Comparison of ENCODE assay signal across 9 mouse cellular contexts in the genomic region with DNA sequence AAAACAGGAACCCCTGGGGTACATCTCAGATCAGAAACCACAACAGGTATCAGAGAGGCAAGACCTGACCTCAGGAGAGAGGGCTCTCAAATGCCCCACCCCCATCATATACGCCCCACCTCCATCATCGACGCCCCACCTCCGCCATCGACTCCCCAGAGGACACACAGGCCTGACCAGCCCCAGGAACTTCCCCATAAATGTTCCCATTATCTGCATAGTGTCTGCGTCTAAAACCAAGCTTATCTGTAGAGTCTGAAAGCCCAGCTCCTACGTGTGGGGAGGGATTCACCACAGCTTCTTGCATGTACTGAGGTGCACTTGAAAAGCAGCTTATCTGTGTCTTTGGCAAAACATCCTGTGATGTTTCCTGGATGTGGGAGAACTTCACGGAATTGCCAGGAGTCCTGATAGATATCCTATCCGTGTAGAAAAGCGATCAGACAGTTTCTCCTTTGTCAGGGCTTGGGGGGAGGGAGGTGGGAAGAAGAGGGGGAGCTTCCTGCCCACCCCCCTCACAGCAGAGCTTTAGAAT. TPM values are rescaled to one million over a fixed set of nuclear protein-coding genes. Genes with fewer than 3 reads are reported as not detected.
DNase-seq lines count a peak whose midpoint lies in the region; ATAC-seq and TF ChIP-seq lines count a peak whose summit lies in the region.
"Had no signal": no experiment of that assay in that cellular context is flagged by ENCODE, and none has a peak within 500 bp of the region (broad histone marks: within the 10 kb centered on the region; RNA-seq: fewer than 3 reads in every experiment).

No protein-coding gene starts in this region.

- peak; percentile 39 for DNase-seq in heart, postnatal 0 days (ENCODE audit: low spot score)
- DNase-seq in lung, postnatal 10 days, result peak; percentile 51
- DNase-seq in stomach, postnatal 0 days (ENCODE audit: low spot score), result peak; percentile 42
- DNase-seq in retina, postnatal 1 day, result no peak
- no peak for DNase-seq in adrenal gland, adult 8-10 months
- no peak for DNase-seq in layer of hippocampus, adult 9-11 months

- no peak for ATAC-seq in kidney, embryonic 16.5 days (ENCODE audit: low FRiP score, low TSS enrichment)
- ATAC-seq in kidney, embryonic 15.5 days (replicated peaks; ENCODE audit: low FRiP score), result no peak
- ATAC-seq in heart, postnatal 0 days (ENCODE audit: insufficient read depth, low read depth), result peak; percentile 57
- no peak for ATAC-seq in stomach, postnatal 0 days (ENCODE audit: low FRiP score, low TSS enrichment)

- no peak for TF ChIP-seq CTCF in heart, postnatal 0 days (IDR thresholded peaks at IDR 0.05; ENCODE audit: low read depth)
- no peak for TF ChIP-seq CTCF in stomach, postnatal 0 days (IDR thresholded peaks at IDR 0.05; ENCODE audit: low read depth)

- no peaks in the 10 kb centered on the region for H3K27me3 ChIP-seq in kidney, embryonic 16.5 days (ENCODE audit: insufficient read depth, low read length)
- no peaks in the 10 kb centered on the region for H3K27me3 ChIP-seq in kidney, embryonic 15.5 days
- H3K27me3 ChIP-seq in heart, postnatal 0 days (ENCODE audit: control insufficient read depth, insufficient read depth, low read length), result no peaks in the 10 kb centered on the region
- H3K27me3 ChIP-seq in stomach, postnatal 0 days (ENCODE audit: control insufficient read depth, insufficient read depth, low read length), result no peaks in the 10 kb centered on the region
- H3K27me3 ChIP-seq: limb, embryonic 13.5 days had no signal

- no peak overlapping the region for H3K4me2 ChIP-seq in kidney, embryonic 16.5 days (replicated peaks; ENCODE audit: low read depth, low read length)
- no peak overlapping the region for H3K4me2 ChIP-seq in kidney, embryonic 15.5 days
- no peak overlapping the region for H3K4me2 ChIP-seq in heart, postnatal 0 days (ENCODE audit: low read depth, low read length)
- no peak overlapping the region for H3K4me2 ChIP-seq in stomach, postnatal 0 days (replicated peaks; ENCODE audit: low read depth)
- H3K4me2 ChIP-seq: limb, embryonic 13.5 days had no signal

- no peaks in the 10 kb centered on the region for H3K36me3 ChIP-seq in kidney, embryonic 16.5 days (ENCODE audit: insufficient read depth, low read length)
- no peaks in the 10 kb centered on the region for H3K36me3 ChIP-seq in kidney, embryonic 15.5 days
- H3K36me3 ChIP-seq in heart, postnatal 0 days (replicated peaks; ENCODE audit: control insufficient read depth, insufficient read depth, low read length), result no peaks in the 10 kb centered on the region
- no peaks in the 10 kb centered on the region for H3K36me3 ChIP-seq in stomach, postnatal 0 days (ENCODE audit: control insufficient read depth, insufficient read depth, low read length)
- H3K36me3 ChIP-seq: limb, embryonic 13.5 days had no signal

- no peak overlapping the region for H3K4me3 ChIP-seq in kidney, embryonic 16.5 days (ENCODE audit: low read length)
- H3K4me3 ChIP-seq in kidney, embryonic 15.5 days (replicated peaks), result no peak overlapping the region
- no peak overlapping the region for H3K4me3 ChIP-seq in heart, postnatal 0 days (ENCODE audit: low read depth, low read length)
- no peak overlapping the region for H3K4me3 ChIP-seq in stomach, postnatal 0 days (ENCODE audit: low read depth, low read length)
- H3K4me3 ChIP-seq: limb, embryonic 13.5 days had no signal

- H3K27ac ChIP-seq in kidney, embryonic 16.5 days (ENCODE audit: low read length), result 0 out of 2 replicates have a peak overlapping the region, but pooled peaks have one; percentile 34
- no peak overlapping the region for H3K27ac ChIP-seq in kidney, embryonic 15.5 days
- peak overlapping the region; percentile 68 for H3K27ac ChIP-seq in heart, postnatal 0 days (ENCODE audit: low read depth)
- peak overlapping the region; percentile 65 for H3K27ac ChIP-seq in stomach, postnatal 0 days (replicated peaks)
- H3K27ac ChIP-seq: limb, embryonic 13.5 days had no signal

- H3K9me3 ChIP-seq in kidney, embryonic 16.5 days (ENCODE audit: low read length), result no peaks in the 10 kb centered on the region
- no peaks in the 10 kb centered on the region for H3K9me3 ChIP-seq in kidney, embryonic 15.5 days (replicated peaks)
- no peaks in the 10 kb centered on the region for H3K9me3 ChIP-seq in heart, postnatal 0 days (replicated peaks; ENCODE audit: control insufficient read depth, low read length)
- no peaks in the 10 kb centered on the region for H3K9me3 ChIP-seq in stomach, postnatal 0 days (ENCODE audit: control insufficient read depth, low read length)
- H3K9me3 ChIP-seq: limb, embryonic 13.5 days had no signal

- peaks cover 12% of the 10 kb centered on the region for H3K4me1 ChIP-seq in kidney, embryonic 16.5 days (ENCODE audit: insufficient read depth, low read length)
- H3K4me1 ChIP-seq in kidney, embryonic 15.5 days, result peaks cover 20% of the 10 kb centered on the region
- H3K4me1 ChIP-seq in heart, postnatal 0 days (ENCODE audit: control insufficient read depth, insufficient read depth), result peaks cover 14% of the 10 kb centered on the region
- no peaks in the 10 kb centered on the region for H3K4me1 ChIP-seq in stomach, postnatal 0 days (replicated peaks; ENCODE audit: control insufficient read depth, insufficient read depth)

- WGBS in kidney, embryonic 16.5 days, result 48% methylated on average over 10 of the region's 10 CpGs
- 49% methylated on average over 10 of the region's 10 CpGs for WGBS in kidney, embryonic 15.5 days
- WGBS in heart, postnatal 0 days, result 16% methylated on average over 10 of the region's 10 CpGs
- 48% methylated on average over 10 of the region's 10 CpGs for WGBS in stomach, postnatal 0 days

- TF ChIP-seq EP300 in heart, postnatal 0 days (IDR thresholded peaks at IDR 0.05; ENCODE audit: low read depth), result peak; percentile 84
- TF ChIP-seq EP300 in stomach, postnatal 0 days (optimal IDR thresholded peaks at IDR 0.05), result no peak

- no peak overlapping the region for H3K9ac ChIP-seq in kidney, embryonic 16.5 days (replicated peaks; ENCODE audit: low read length)
- no peak overlapping the region for H3K9ac ChIP-seq in kidney, embryonic 15.5 days
- no peak overlapping the region for H3K9ac ChIP-seq in heart, postnatal 0 days (replicated peaks; ENCODE audit: low read depth, low read length)
- no peak overlapping the region for H3K9ac ChIP-seq in stomach, postnatal 0 days (ENCODE audit: low read length)
- H3K9ac ChIP-seq: limb, embryonic 13.5 days had no signal

RNA-seq across cellular contexts. Expression of gene Trim25, which starts 29.8 kb away (rescaled TPM):
- polyA plus RNA-seq in kidney, embryonic 16.5 days (2015; fragmentation: Nextera tagmentation; extraction: Ambion mirVana), result 17.0 and 17.8 TPM in 2 replicates
- 14.5 and 16.4 TPM in 2 replicates for polyA plus RNA-seq in kidney, embryonic 15.5 days (2015; fragmentation: Nextera tagmentation; extraction: Ambion mirVana)
- total RNA-seq in heart, postnatal 0 days (2014; rRNA removed; ENCODE audit: low replicate concordance), result 7.8 and 10.5 TPM in 2 replicates
- polyA plus RNA-seq in heart, postnatal 0 days (2015; fragmentation: Nextera tagmentation; extraction: Ambion mirVana), result 14.5 and 16.1 TPM in 2 replicates
- 28.3 and 29.5 TPM in 2 replicates for polyA plus RNA-seq in stomach, postnatal 0 days (2015; fragmentation: Nextera tagmentation; extraction: Ambion mirVana)
- 100 to 1,000 TPM; 136 to 188 (median 157) TPM for total RNA-seq in adrenal gland, adult 8-10 months (2022)

RNA-seq across cellular contexts. Expression of gene Dgke, which starts 37.7 kb away (rescaled TPM):
- polyA plus RNA-seq in kidney, embryonic 16.5 days (2015; fragmentation: Nextera tagmentation; extraction: Ambion mirVana), result 4.0 and 4.3 TPM in 2 replicates
- polyA plus RNA-seq in kidney, embryonic 15.5 days (2015; fragmentation: Nextera tagmentation; extraction: Ambion mirVana), result 4.3 and 4.6 TPM in 2 replicates
- total RNA-seq in heart, postnatal 0 days (2014; rRNA removed; ENCODE audit: low replicate concordance), result 12.6 and 15.7 TPM in 2 replicates
- 4.7 and 5.3 TPM in 2 replicates for polyA plus RNA-seq in heart, postnatal 0 days (2015; fragmentation: Nextera tagmentation; extraction: Ambion mirVana)
- 1.9 and 2.2 TPM in 2 replicates for polyA plus RNA-seq in stomach, postnatal 0 days (2015; fragmentation: Nextera tagmentation; extraction: Ambion mirVana)
- 10 to 100 TPM; 10.7 to 17.0 (median 14.3) TPM for total RNA-seq in adrenal gland, adult 8-10 months (2022)

RNA-seq across cellular contexts. Expression of gene Gm525, which starts 44.7 kb away (rescaled TPM):
- 0.41 and 0.69 TPM in 2 replicates for polyA plus RNA-seq in kidney, embryonic 16.5 days (2015; fragmentation: Nextera tagmentation; extraction: Ambion mirVana)
- polyA plus RNA-seq in kidney, embryonic 15.5 days (2015; fragmentation: Nextera tagmentation; extraction: Ambion mirVana), result not detected in 2 replicates
- total RNA-seq in heart, postnatal 0 days (2014; rRNA removed; ENCODE audit: low replicate concordance), result not detected in 2 replicates
- not detected in 2 replicates for polyA plus RNA-seq in heart, postnatal 0 days (2015; fragmentation: Nextera tagmentation; extraction: Ambion mirVana)
- polyA plus RNA-seq in stomach, postnatal 0 days (2015; fragmentation: Nextera tagmentation; extraction: Ambion mirVana), result 0.68 and 1.7 TPM in 2 replicates
- total RNA-seq in adrenal gland, adult 8-10 months (2022), result not detected

RNA-seq across cellular contexts. Expression of gene Coil, which starts 58.9 kb away (rescaled TPM):
- polyA plus RNA-seq in kidney, embryonic 16.5 days (2015; fragmentation: Nextera tagmentation; extraction: Ambion mirVana), result 16.7 and 17.4 TPM in 2 replicates
- 17.2 and 18.3 TPM in 2 replicates for polyA plus RNA-seq in kidney, embryonic 15.5 days (2015; fragmentation: Nextera tagmentation; extraction: Ambion mirVana)
- 5.3 and 8.5 TPM in 2 replicates for total RNA-seq in heart, postnatal 0 days (2014; rRNA removed; ENCODE audit: low replicate concordance)
- 4.6 and 5.3 TPM in 2 replicates for polyA plus RNA-seq in heart, postnatal 0 days (2015; fragmentation: Nextera tagmentation; extraction: Ambion mirVana)
- polyA plus RNA-seq in stomach, postnatal 0 days (2015; fragmentation: Nextera tagmentation; extraction: Ambion mirVana), result 5.9 and 6.2 TPM in 2 replicates
- total RNA-seq in adrenal gland, adult 8-10 months (2022), result 10 to 100 TPM in 3 of 4 experiments, 1 to 10 TPM in 1; 9.1 to 16.0 (median 12.9) TPM

Comparison
In these comparisons a context has a peak if more than half of its experiments do, and no peak if none do; other contexts are left out.
1. DNase-seq: peak in heart, postnatal 0 days (single experiment), lung, postnatal 10 days (single experiment) and stomach, postnatal 0 days (single experiment); none in retina, postnatal 1 day (single experiment), adrenal gland, adult 8-10 months (single experiment) and layer of hippocampus, adult 9-11 months (single experiment).